Mouse (Mus musculus) cortical plate, adult 2 months (tissue): Measurements from ENCODE around the gene Col4a3.

Experiments
- CTCF ChIP-seq: fragments of 200-500 bp; IDR thresholded peaks from 2 replicates; pipeline ENCODE4 v1.5.1; 2011; ENCODE audit warnings: mild to moderate bottlenecking, control low read depth, low read length; ENCODE audit not compliant: insufficient read depth; ENCODE audit errors: extremely low read depth
- POLR2A ChIP-seq: fragments of 200-500 bp; IDR thresholded peaks from 2 replicates; pipeline ENCODE4 v1.6.1; 2011; ENCODE audit warnings: mild to moderate bottlenecking, low read length, control low read depth; ENCODE audit not compliant: insufficient read depth; ENCODE audit errors: extremely low read depth

- no peak for TF ChIP-seq CTCF
- no peak for TF ChIP-seq POLR2A
Measured at GRCm38 (mm10) chr1:82654046-82654445, 67.3 kb downstream of the Col4a3 start.
